Mouse (Mus musculus) bone marrow, adult 2 months (tissue): Measurements from ENCODE around the gene Zbtb33.

Experiments used
- CTCF ChIP-seq: fragments of 200-500 bp; IDR thresholded peaks from 2 replicates; pipeline ENCODE4 v1.5.1; 2011; ENCODE audit warnings: low read length, control low read depth; ENCODE audit not compliant: control insufficient read depth, insufficient read depth
- POLR2A ChIP-seq: fragments of 200-500 bp; IDR thresholded peaks from 2 replicates; pipeline ENCODE4 v1.6.1; 2011; ENCODE audit warnings: low read depth, mild to moderate bottlenecking, control low read depth, low read length, borderline replicate concordance; ENCODE audit not compliant: control insufficient read depth

GRCm38 (mm10) chrX:38166592-38166991, 23.0 kb upstream of the Zbtb33 start:
- TF ChIP-seq CTCF (no peak), POLR2A (no peak)
